Mouse (Mus musculus) cerebellum, adult 8-10 months (tissue): Measurements from ENCODE around the gene Rnf183.
"Not testable (repeated sequence)": the region's sequence is repeated elsewhere in the genome, so short reads cannot be mapped to it uniquely, and the experiment has no call there.

Experiments
- DNase-seq: peaks from one replicate; pipeline ENCODE4 v3.0.0; 2022

Gene Rnf183

DNA sequence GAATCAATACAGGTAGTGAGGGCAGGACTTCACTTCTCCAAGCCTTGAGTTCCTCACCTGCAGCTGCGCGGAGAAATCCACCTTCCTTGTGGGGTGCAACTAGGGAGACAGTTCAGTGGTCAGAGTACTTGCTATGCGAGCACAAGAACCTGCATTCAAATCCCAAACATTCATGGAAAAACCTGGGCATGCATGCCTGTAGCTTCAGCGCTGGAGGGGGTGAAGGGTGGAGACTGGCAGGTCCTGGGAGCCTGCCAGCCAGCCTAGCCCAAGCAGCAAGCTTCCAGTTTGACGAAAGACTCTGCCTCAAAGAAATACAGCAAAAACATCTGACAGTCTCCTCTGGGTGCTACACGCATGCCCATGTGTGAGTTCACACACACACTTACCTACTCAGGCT is at the start of gene Rnf183:
TSS of gene Rnf183 (minus strand) at position 172 of the 400 bp plus-strand sequence.
- DNase-seq = no peak

DNA sequence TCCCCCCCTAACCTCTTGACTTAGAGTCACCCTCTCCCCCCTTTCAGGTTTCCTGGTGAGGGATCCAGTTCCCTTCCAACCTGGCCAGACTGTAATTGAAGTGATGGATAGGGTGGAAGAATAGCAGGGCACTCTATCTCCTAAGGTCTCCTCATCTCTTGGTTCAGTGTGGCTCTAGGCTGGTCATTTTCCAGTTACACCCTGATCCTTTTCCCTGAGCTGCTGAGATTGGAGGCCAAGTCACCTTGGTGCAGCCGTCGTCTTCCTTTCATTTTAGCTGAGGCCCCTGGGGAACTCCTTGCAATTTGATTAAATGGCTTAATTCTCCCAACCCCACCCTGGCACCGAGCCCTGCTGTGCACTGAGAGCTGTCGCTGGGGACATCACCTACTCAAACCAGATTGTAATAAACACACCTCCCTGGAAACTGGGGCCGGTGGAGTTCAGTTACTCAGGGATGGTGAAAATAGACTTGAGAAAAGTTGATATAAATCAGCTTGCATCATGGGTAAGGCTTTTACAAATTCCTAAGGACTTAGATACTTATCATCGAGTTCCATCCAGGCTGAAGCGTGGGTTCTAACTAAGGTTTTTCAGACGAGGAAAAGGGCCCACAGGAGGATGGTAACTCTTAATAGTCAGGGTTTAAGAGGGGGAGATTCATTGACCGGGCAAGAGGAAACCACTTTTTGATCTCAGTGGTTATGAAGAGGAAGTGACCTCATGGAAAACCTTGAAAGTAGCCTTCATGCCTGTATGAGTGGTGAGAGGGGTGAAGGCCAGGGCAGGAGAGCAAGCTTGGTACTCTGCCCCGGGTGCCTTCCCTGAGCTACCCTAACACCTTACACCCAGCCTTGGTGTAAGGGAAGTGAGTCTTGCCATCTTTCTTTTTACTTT is 45.9 kb upstream of the Rnf183 start:
- DNase-seq = no peak

GRCm38 (mm10) chr4:62479937-62480708 is 45.1 kb upstream of the Rnf183 start, which contains the start of gene Bspry:
Bspry (plus strand) TSS chr4:62480053.
- peak; percentile 36 for DNase-seq

GRCm38 (mm10) chr4:62479593-62479936 is 44.5 kb upstream of the Rnf183 start:
- DNase-seq = not testable (repeated sequence)

DNA sequence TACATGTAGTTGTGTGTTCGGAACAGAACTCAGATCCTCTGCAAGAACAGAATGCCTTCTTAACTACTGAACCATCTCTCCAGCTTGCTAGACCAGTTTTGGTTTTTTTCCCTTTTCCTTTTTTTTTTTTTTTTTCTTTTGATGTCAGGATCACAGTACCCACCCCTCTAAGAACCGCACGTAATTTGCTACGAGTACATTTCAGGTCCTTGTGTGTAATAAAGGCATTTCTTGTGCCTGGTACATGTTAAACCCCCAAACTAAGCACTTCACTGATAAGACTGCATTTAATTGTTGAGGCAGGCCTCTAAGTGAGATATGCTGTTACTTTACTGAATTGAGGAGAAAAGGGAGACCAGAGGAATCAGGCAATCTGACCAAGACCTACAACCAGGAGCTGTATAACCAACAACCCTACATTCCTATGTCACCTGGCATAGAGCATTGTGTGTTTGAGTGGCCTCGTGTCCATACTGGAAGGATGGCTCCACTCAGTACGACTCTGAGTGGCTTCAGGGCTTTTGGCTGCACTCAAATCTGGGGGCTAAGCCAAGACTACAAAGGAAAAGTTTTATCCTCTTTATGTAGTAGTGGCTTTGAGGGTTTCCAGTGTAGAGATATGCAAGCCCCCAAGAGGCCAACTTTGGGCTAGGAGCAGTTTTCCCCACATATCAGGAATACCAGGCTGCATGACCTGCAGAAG is 42.6 kb upstream of the Rnf183 start:
- no peak for DNase-seq

DNA sequence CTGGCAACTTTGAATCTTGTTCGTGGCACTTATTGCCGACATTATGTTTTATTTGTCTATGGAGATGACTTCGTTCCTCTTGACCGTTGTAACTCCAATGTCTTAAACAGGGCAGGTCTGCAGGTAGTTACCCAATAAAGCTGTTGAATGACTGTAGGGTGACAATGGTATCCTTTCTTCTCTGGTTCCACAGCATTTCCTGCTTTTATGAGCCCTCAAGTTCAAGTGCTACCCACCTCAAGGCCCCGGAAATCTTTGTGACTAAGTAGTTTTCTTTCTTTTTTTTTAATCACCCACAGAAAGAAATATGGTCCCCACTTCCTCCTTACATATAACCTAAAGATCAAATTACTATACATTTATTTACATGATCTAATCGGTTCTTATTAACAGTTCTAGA is 40.7 kb upstream of the Rnf183 start:
- DNase-seq = no peak

DNA sequence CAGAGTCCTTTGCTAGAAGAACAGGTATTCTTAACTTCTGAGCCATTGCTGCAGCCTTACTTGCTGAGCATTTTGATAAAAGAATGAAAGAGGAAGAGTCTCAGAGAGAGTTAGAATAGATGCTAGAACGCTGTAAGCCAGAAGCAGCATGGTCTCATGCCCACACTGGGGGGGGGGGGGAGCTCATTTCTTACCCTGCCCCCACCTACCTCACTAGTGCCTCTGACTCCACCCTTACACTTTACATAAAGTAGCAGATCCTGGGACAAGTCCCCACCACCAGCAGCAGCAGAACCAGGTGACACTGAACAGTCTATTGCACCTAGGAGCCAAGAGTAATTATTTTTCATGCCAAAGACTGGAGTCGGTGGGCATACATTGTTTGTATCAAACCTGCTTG is 40.1 kb upstream of the Rnf183 start:
- no peak for DNase-seq

DNA sequence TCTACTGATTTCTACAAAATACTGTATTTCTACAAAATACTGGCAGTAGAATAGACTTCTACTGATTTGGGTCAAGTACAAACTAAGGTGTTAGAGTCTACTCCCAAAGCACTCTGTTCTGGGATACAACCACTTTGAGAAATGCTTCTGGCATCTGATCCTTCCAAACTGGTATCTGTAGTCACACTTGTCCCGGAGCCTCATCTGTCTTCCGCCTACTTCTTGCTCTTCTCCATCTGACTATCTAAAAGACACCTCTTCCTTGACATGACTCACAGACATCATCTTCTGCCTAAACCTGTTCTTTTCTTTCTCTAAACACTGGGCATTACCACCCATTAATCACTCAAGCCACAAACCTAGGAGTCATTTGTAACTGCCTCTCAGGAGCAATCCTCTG is 37.0 kb upstream of the Rnf183 start:
- no peak for DNase-seq

DNA sequence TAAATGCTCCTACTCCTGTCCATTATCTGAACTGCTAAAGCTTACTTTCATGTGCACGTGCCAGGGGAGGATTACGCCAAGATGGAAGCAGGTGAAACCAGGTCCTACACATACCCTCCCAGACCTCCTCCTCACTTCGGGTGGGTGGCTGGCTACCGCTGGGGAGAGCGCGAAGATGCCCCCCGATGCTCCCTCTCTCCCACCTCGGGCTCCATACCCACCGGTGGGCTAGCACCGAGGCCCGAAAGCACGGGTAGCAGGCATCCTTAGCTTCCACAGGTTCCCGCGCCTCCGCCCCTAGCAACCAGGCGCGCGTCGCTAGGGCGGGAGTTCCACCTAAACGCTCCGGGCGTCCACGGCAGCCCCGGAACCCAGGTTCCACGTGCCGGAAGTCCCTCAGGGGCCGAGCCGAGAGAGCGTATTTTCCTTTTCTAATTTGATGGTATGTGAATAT is 35.6 kb upstream of the Rnf183 start, which contains the start of gene Wdr31:
TSS of gene Wdr31 (minus strand) at position 299 of the 454 bp plus-strand sequence.
- peak; percentile 81 for DNase-seq

GRCm38 (mm10) chr4:62468158-62468557 is 33.1 kb upstream of the Rnf183 start:
- DNase-seq = no peak

- DNase-seq = no peak
These were observed 28.1 kb upstream of the Rnf183 start for GRCm38 (mm10) chr4:62463124-62463523.

DNA sequence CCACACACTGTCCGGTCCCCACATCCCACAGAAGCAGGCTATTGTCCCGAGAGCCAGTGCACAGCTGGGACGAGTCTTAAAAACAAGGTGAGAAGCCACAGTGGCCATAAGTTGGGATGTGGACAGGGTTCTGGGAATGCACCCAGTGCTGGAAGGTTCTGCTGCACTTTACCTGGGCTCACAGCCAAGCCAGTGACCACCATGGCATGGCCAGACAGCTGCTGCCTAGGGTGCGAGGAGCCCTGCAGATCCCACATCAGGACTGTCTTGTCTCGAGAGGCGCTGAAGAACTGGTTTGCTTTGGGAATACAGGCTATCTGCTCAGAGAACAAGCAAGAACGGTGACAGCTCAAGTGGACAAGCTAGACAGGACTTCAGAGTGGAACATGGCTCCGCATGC is 25.3 kb upstream of the Rnf183 start:
- DNase-seq = no peak

GRCm38 (mm10) chr4:62459081-62459480 is 24.0 kb upstream of the Rnf183 start:
- no peak for DNase-seq

DNA sequence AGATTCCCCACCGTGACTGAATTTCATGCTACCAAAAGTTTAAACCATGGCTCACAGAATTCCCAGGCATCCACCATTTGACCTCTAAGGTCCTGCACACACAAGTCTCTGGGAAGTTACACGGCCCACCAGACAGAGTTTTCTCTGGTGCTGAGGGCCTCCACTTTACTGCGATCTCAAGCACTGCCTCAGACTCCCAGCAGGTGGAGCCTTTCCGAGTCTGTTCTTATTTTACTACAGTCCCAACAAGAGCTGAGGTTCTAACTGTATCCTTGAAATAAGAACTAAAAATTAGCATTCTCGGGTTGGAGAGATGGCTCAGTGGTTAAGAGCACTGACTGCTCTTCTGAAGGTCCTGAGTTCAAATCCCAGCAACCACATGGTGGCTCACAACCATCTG is 19.9 kb upstream of the Rnf183 start:
- DNase-seq = peak; percentile 33

GRCm38 (mm10) chr4:62440986-62441385 is 5.9 kb upstream of the Rnf183 start:
- DNase-seq = no peak

DNA sequence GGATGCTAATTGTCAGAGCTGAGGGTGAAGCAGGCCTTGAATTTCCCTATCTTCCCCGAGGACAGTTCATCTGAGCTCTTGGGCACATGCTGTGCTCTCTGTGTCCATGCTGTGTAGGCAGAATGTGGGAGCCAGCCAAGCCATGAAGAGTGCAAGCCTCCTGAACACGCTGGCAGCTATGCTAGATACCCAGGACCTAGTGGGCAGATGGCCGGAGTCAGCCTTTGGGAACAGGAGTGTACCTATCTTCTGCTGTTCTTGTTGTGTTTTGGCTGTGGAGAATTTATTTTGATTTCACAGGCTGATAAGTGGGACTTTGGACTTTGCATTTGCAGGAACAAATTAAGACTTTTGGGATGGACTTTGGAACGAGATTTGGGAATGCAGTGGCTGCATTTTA is 5.5 kb upstream of the Rnf183 start:
- peak; percentile 76 for DNase-seq

DNA sequence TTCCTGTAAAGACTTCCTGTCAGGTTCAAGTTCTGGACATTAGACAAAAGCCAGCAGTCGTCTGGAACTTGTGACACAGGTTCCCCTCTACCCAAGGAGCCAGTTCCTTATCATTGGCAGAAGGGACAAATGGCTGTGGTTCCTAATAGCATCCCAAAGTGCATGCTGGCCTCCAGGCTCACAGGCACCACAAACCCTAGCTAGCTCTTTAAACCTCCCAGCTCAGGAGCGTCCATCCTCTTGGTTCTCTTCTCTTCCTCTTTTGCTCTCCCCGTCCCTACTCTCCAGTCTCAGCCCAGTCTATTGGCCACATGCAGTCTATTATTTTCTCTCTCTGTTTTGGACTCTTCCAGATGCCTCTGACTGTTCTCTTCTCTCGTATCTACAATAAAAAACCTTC is 4.7 kb upstream of the Rnf183 start:
- DNase-seq = no peak

DNA sequence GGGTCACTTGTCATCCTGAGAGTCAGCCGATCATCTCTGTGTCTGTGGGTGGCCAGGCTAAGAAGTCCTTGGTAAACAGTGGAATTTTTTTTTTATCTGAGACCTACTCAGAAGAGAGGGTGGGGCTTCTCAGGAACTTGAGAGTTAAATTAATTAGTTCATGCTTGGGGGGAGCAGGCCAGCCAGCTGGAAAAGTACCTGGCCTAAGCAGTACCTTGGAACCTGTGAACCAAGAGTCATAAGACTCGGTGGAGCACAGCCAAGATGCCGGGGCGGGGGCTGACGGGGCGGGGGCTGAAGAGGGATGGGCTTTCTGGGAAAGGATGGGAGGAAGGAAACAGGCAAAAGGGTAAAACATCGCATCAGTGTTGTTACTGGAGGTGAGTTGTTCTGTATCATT is 2.8 kb upstream of the Rnf183 start:
- no peak for DNase-seq

DNA sequence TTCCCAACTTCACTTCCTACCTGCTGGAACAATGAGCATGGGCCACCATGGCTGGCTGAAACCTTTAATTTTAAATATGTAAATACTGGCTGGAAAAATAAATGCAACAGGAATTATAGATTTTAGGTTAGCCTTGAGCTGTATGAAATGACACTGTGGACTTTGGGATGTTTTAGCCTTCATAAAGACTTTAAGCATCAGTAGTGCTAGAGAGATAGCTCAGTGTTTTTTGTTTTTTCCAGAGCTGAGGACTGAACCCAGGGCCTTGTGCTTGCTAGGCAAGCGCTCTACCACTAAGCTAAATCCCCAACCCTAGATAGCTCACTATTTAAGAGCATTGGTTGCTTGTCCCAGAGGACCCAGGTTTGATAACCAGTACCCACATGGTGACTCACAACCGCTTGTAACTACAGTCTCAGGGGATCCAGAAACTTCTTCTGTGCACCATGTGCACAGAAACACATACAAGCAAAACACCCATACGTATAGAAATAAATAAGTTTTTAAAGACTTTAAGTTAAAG is 2.3 kb upstream of the Rnf183 start:
- DNase-seq = no peak

DNA sequence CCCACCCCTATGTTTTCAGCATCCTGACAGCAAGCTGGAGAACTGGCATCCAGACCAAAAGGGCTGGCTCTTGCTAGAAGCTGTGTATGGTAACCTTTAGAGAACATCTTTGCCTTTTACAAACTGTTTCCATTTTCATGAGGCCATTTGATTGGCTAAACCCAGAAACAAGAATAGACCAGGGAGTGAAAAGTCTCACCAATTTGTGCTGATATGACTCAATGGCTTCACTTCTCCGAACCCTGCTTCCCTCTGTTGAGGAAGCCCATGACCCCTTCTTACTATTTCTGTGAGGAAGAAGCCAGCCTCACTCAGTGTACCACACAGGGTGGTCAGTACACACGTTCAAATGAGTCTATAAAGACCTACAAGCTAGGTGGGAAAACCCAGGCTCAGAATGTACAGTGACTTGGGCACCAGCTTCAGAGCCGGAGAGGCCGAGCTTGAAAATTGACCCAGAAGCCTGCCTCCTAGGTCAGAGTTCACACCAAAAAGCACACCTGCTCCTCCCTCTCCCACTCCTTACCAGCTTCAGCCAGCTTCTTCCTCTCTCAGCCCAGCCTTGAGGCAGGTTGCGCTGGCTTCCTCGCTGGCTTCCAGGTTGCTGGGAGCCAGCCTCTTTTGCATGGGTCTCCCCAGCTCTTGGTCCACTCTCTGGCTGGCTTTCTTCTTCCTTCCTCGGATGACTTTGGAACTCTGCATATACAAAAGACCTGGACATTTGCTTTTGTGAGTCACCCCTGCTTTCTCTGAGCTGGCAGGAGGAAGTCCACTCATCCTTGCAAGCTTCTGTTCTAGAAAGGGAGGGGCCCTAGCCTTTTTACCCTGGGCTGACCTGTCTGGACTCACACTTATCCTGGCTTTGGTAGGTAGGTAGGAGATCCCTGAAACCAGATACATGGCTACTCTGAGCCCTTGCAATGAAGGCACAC is 847 bp downstream of the Rnf183 start:
- DNase-seq = no peak

DNA sequence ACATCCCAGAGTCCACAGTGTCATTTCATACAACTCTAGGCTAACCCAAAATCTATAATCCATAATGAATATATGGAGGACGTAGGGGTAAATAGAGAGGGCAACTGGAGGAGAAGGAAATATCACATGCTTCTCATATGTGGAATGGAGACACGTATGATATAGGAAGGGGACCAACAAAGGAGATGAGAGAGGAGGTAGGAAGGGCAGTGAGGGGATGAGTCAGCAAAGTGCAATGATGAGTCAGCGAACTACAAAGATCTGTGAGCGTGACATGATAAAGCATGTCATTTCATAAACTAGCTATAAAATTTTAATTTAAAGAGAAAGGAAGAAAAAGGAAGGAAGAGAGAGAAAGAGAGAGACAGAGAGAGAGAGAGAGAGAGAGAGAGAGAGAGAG is 3.5 kb downstream of the Rnf183 start:
- DNase-seq = no peak

DNA sequence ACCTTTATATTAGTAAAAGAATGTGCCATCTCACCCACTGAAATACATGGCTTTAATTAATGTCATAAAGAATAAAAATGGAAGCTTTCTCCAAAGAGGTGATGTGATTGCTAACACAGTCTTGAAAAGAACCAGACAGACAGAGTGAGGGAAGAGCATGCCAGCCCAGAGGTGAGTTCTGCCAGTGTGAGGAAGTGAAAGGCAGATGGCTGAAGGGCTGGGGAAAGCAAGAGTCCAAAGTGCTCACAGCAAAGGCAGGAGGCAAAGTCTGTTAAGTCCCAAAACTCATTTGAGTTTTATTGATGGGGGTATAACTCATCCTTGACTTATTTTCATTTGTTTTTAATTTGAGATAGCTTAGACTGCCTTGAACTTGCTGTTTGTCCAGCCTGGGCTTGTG is 4.4 kb downstream of the Rnf183 start:
- no peak for DNase-seq
